Mouse (Mus musculus) hematopoietic multipotent progenitor cell, adult 10-12 weeks (in vitro differentiated cells): ENCODE data around the gene Clcn3. TPM values are rescaled to one million over a fixed set of nuclear protein-coding genes. Genes with fewer than 3 reads are reported as not detected.

Experiments
- polyA plus RNA-seq: library from polyadenylated mRNA; stranded (reverse); fragments of >175 nt; gene quantifications from 2 replicates; pipeline ENCODE4 v1.2.3, GENCODE M21; 2012; ENCODE audit warnings: low replicate concordance

The Clcn3 gene
- 15.0 and 17.9 TPM in 2 replicates for polyA plus RNA-seq

DNA sequence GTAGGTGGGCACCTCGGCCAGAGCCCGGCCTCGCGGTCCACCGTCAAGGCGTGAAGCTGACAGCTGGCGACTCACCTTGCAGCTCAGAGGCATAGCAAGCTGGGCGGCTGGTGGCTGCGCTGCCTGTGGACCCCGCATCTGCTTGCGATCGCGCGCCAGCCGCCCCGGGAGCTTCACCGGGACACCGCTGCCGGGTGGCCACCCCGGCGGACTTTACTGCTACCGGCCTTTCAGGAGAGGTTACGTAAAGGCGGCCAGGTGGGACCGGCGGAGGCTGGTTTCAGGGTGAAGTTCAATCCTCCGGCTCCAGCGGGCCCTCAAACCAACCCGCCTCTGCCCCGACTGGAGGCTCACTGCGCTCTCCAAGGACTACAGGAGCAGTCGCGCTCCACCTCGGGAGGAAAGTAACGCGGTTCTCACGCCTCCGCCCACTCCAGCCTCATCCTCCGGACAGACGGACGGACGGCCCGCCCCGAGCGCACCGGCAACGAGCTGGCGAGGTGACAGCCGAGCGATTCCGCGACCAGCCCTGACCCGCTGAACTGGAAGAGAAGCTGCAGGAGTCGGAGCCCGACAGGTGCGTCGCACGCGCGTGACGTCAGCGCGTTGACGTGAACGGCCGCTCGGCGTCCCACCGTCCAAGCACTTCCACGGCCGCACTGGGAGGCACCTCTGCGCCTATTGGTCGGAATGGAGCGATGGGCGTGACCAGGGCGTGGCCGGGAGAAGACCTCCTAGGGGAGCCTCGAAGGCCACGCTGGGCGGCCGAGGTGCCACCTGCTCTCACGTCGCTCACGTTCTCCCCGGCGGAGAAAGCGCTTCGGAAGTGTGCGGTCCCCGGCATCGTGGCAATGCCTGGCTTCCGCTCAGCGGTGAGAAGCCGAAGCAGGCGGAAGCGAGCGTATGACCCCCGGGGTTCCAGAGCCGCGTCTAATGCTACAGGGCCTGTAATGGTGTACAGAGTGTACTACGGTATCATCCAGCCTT lies at the start of gene Clcn3:
Gene Clcn3, minus strand, starts transcription at position 600 of the 987 bp plus-strand sequence.

DNA sequence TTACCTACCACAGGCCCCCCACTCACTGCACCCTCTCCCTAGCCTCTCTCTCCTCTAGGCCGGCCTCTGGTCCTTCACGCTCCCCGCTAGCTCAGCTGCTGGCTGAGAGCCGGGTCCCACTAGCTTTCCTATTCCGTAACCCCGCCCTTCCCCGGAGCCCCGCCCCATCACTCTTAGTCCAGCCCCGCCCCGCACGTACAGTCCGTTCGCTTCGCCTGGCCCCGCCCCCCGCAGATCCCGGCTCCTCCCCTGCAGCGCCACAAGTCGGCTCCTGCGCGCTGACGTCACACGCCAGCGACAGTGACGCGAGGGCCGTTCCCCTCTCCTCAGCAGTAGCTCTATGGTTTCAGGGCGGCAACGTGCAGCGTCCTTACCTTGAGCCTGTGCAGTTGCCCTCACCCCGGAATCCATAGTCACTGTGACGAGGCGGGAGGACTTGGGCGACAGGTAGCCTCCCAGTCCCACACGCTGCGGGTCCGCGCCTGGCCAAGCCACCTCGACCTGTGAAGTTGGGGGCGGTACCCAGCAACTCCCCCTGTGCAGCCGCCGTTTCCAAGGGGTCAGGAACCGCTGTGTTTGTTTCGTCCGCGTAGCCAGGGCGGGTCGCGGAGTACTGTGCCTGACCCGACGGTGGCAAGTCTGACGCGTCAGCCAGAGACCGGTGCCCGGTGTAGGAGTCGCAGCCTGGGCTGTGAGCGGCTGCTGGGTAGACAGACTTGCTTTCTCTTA lies 10.0 kb upstream of the Clcn3 start, which contains the start of gene Nek1:
Gene Nek1, plus strand, starts transcription at position 286 of the 729 bp plus-strand sequence.

GRCm38 (mm10) chr8:60889843-60890519 lies 93.1 kb downstream of the Clcn3 start, which contains the start of gene Hpf1:
Hpf1 (plus strand) TSS chr8:60890418.

Other genes starting within 250 kb of the Clcn3 start
- 2.0 and 5.6 TPM in 2 replicates for gene Hpf1, start 92.9 kb downstream of the Clcn3 start, polyA plus RNA-seq
- 2.3 and 4.8 TPM in 2 replicates for gene Nek1, start 9.9 kb upstream of the Clcn3 start, polyA plus RNA-seq
- 1.9 and 2.5 TPM in 2 replicates for gene Sh3rf1, start 240.6 kb upstream of the Clcn3 start, polyA plus RNA-seq